Mouse (Mus musculus): ENCODE data around the gene Mcm9. TPM values are rescaled to one million over a fixed set of nuclear protein-coding genes. Genes with fewer than 3 reads are reported as not detected.
"Not testable (repeated sequence)": the region's sequence is repeated elsewhere in the genome, so short reads cannot be mapped to it uniquely, and the experiment has no call there.

Mcm9 gene
- total RNA-seq (2017) = 25.4 and 54.6 TPM in 2 replicates

- not testable (repeated sequence) for ATAC-seq (replicated peaks in 1 of 2; ENCODE audit: insufficient read depth in 1 of 2, low FRiP score in 2 of 2, low TSS enrichment in 1 of 2, low read depth in 1 of 2, poor library complexity in 2 of 2, severe bottlenecking in 2 of 2)
Observed at GRCm38 (mm10) chr10:53630339-53630738, at the start of gene Mcm9. TSS of gene Mcm9 (minus strand) at chr10:53630439.

- ATAC-seq (replicated peaks in 1 of 2; ENCODE audit: insufficient read depth in 1 of 2, low FRiP score in 2 of 2, low TSS enrichment in 1 of 2, low read depth in 1 of 2, poor library complexity in 2 of 2, severe bottlenecking in 2 of 2) = no peak
Observed at GRCm38 (mm10) chr10:53661788-53662187, 31.5 kb upstream of the Mcm9 start.

GRCm38 (mm10) chr10:53654239-53654638 is 24.0 kb upstream of the Mcm9 start:
- ATAC-seq (replicated peaks in 1 of 2; ENCODE audit: insufficient read depth in 1 of 2, low FRiP score in 2 of 2, low TSS enrichment in 1 of 2, low read depth in 1 of 2, poor library complexity in 2 of 2, severe bottlenecking in 2 of 2) = not testable (repeated sequence)

- ATAC-seq (replicated peaks in 1 of 2; ENCODE audit: insufficient read depth in 1 of 2, low FRiP score in 2 of 2, low TSS enrichment in 1 of 2, low read depth in 1 of 2, poor library complexity in 2 of 2, severe bottlenecking in 2 of 2) = no peak
Observed at GRCm38 (mm10) chr10:53650683-53651082, 20.4 kb upstream of the Mcm9 start.

GRCm38 (mm10) chr10:53641507-53641906 is 11.3 kb upstream of the Mcm9 start:
- peak; percentile 80 to 93 for ATAC-seq (replicated peaks in 1 of 2; ENCODE audit: insufficient read depth in 1 of 2, low FRiP score in 2 of 2, low TSS enrichment in 1 of 2, low read depth in 1 of 2, poor library complexity in 2 of 2, severe bottlenecking in 2 of 2)

GRCm38 (mm10) chr10:53635246-53635971 is 5.2 kb upstream of the Mcm9 start:
- peak; percentile 57 to 69; a peak in 1 of 4 replicates for ATAC-seq (replicated peaks in 1 of 2; ENCODE audit: insufficient read depth in 1 of 2, low FRiP score in 2 of 2, low TSS enrichment in 1 of 2, low read depth in 1 of 2, poor library complexity in 2 of 2, severe bottlenecking in 2 of 2)

GRCm38 (mm10) chr10:53634160-53634559 is 3.9 kb upstream of the Mcm9 start:
- ATAC-seq (replicated peaks in 1 of 2; ENCODE audit: insufficient read depth in 1 of 2, low FRiP score in 2 of 2, low TSS enrichment in 1 of 2, low read depth in 1 of 2, poor library complexity in 2 of 2, severe bottlenecking in 2 of 2) = no peak

- ATAC-seq (replicated peaks in 1 of 2; ENCODE audit: insufficient read depth in 1 of 2, low FRiP score in 2 of 2, low TSS enrichment in 1 of 2, low read depth in 1 of 2, poor library complexity in 2 of 2, severe bottlenecking in 2 of 2) = peak; percentile 94 to 97
Observed at GRCm38 (mm10) chr10:53629918-53630250, 355 bp downstream of the Mcm9 start.

GRCm38 (mm10) chr10:53629247-53629917 is 857 bp downstream of the Mcm9 start:
- ATAC-seq (replicated peaks in 1 of 2; ENCODE audit: insufficient read depth in 1 of 2, low FRiP score in 2 of 2, low TSS enrichment in 1 of 2, low read depth in 1 of 2, poor library complexity in 2 of 2, severe bottlenecking in 2 of 2) = peak; percentile 60 to 78

- ATAC-seq (replicated peaks in 1 of 2; ENCODE audit: insufficient read depth in 1 of 2, low FRiP score in 2 of 2, low TSS enrichment in 1 of 2, low read depth in 1 of 2, poor library complexity in 2 of 2, severe bottlenecking in 2 of 2) = peak; percentile 84 to 86
Observed at GRCm38 (mm10) chr10:53615850-53616616, 14.2 kb downstream of the Mcm9 start.

- no peak for ATAC-seq (replicated peaks in 1 of 2; ENCODE audit: insufficient read depth in 1 of 2, low FRiP score in 2 of 2, low TSS enrichment in 1 of 2, low read depth in 1 of 2, poor library complexity in 2 of 2, severe bottlenecking in 2 of 2)
Observed at GRCm38 (mm10) chr10:53613955-53614354, 16.3 kb downstream of the Mcm9 start.

GRCm38 (mm10) chr10:53612172-53612571 is 18.1 kb downstream of the Mcm9 start:
- no peak for ATAC-seq (replicated peaks in 1 of 2; ENCODE audit: insufficient read depth in 1 of 2, low FRiP score in 2 of 2, low TSS enrichment in 1 of 2, low read depth in 1 of 2, poor library complexity in 2 of 2, severe bottlenecking in 2 of 2)

GRCm38 (mm10) chr10:53608274-53608673 is 22.0 kb downstream of the Mcm9 start:
- peak; percentile 78 to 81 for ATAC-seq (replicated peaks in 1 of 2; ENCODE audit: insufficient read depth in 1 of 2, low FRiP score in 2 of 2, low TSS enrichment in 1 of 2, low read depth in 1 of 2, poor library complexity in 2 of 2, severe bottlenecking in 2 of 2)

GRCm38 (mm10) chr10:53605328-53605727 is 24.9 kb downstream of the Mcm9 start:
- no peak for ATAC-seq (replicated peaks in 1 of 2; ENCODE audit: insufficient read depth in 1 of 2, low FRiP score in 2 of 2, low TSS enrichment in 1 of 2, low read depth in 1 of 2, poor library complexity in 2 of 2, severe bottlenecking in 2 of 2)

- ATAC-seq (replicated peaks in 1 of 2; ENCODE audit: insufficient read depth in 1 of 2, low FRiP score in 2 of 2, low TSS enrichment in 1 of 2, low read depth in 1 of 2, poor library complexity in 2 of 2, severe bottlenecking in 2 of 2) = peak; percentile 23 to 39; a peak in 2 of 4 replicates
Observed at GRCm38 (mm10) chr10:53598821-53599220, 31.4 kb downstream of the Mcm9 start.

GRCm38 (mm10) chr10:53597121-53597881 is 32.9 kb downstream of the Mcm9 start:
- 0 out of 4 replicates have a peak, but pooled peaks of 1 of the 2 experiments have one; percentile 7 for ATAC-seq (replicated peaks in 1 of 2; ENCODE audit: insufficient read depth in 1 of 2, low FRiP score in 2 of 2, low TSS enrichment in 1 of 2, low read depth in 1 of 2, poor library complexity in 2 of 2, severe bottlenecking in 2 of 2)

GRCm38 (mm10) chr10:53596677-53597120 is 33.5 kb downstream of the Mcm9 start, which contains the start of gene Asf1a:
TSS of gene Asf1a (plus strand) at chr10:53596757.
- ATAC-seq (replicated peaks in 1 of 2; ENCODE audit: insufficient read depth in 1 of 2, low FRiP score in 2 of 2, low TSS enrichment in 1 of 2, low read depth in 1 of 2, poor library complexity in 2 of 2, severe bottlenecking in 2 of 2) = peak; percentile 91 to 93

Measured in hematopoietic stem cell, adult 5-6 weeks (primary cell).